Mouse (Mus musculus): ENCODE measurements around the gene Rpl18a. TPM values are rescaled to one million over a fixed set of nuclear protein-coding genes. Genes with fewer than 3 reads are reported as not detected.

The Rpl18a gene
- polyA plus RNA-seq, 1 experiment from 2014 or later = 5,017 TPM

DNA sequence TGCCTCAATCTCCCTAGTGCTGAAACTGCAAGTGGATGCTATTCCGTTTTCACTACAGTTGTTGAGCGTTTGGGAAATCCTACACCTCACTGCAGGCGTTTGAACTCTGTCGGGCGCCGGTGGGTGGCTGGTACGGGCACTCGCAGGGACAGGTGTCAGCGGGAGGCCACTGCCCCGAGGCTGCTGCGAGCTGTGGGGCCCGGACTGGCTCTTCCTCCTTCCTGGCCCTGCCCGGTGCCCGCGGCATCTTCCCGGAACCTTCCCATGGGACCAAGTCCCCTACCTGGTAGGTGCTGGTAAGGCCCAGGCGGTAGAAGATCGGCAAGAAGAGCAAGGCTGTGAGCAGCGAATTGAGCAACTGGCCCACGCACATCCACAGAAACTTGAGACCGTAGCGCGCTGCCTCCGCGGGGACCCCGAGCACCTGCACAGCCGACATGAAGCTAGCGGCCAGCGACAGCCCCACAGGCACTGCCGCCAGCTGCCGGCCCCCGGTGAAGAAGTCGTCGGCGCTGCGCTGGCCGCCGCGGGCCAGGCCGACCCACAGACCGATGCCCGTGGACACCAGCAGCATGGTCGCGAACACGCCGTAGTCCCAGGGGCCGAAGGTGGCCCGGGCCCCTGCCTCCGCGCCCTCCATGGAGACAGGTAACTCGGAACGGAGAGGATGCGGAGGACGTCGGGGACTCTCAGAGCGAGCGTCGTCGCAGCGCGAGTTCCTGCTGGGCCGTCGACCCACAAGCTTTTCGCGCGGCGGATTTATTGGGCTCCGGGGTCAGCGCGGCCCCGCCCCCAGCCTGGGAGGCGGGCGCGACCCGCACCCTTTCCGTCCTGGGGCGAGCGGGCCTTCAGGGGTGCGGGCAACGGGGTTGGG lies 5.0 kb downstream of the Rpl18a start, which contains the start of gene Slc5a5:
Gene Slc5a5 (minus strand): TSS at position 736 of the 874 bp plus-strand sequence.
- ATAC-seq (ENCODE audit: low read depth) = no peak
- Histone ChIP-seq H3K27me3 (ENCODE audit: control insufficient read depth, insufficient read depth, low read depth, low read length) (peaks cover 34% of the 10 kb centered on the region), H3K9me3 (ENCODE audit: control insufficient read depth, low read length) (no peaks in the 10 kb centered on the region)

DNA sequence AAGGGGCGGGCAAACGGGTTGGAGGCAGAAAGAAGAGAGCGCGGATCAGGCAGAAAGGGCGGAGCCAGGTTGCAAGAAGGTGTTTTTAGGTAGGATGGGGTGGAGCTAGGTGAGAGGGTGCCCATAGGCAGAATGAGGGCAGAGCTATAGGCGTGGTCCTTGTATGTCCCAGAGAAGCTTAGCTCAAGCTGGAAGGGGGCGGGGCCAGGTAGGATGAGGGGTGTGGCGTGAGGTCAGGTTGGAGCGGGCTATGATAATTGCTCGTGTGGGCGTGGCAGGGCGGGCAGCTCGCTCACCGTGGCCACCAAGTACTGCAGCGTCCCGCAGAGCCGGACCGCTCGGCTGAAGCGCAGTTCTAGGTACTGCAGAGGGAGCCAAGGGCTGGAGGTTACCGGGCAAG lies 5.9 kb downstream of the Rpl18a start:
- Histone ChIP-seq H3K4me2 (ENCODE audit: low read depth, low read length) (peak overlapping the region; percentile 25; the same call in 1 of the 2 replicates), H3K4me1 (replicated peaks; ENCODE audit: control insufficient read depth, insufficient read depth, low read length) (peaks cover 16% of the 10 kb centered on the region), H3K36me3 (ENCODE audit: control insufficient read depth, insufficient read depth, low read length) (peaks cover 18% of the 10 kb centered on the region), H3K9ac (ENCODE audit: low read length) (no peak overlapping the region), H3K9me3 (ENCODE audit: control insufficient read depth, low read length) (no peaks in the 10 kb centered on the region), H3K4me3 (ENCODE audit: low read length) (no peak overlapping the region), H3K27me3 (ENCODE audit: control insufficient read depth, insufficient read depth, low read depth, low read length) (peaks cover 34% of the 10 kb centered on the region), H3K27ac (ENCODE audit: low read length) (no peak overlapping the region)
- 7% methylated on average over 21 of the region's 21 CpGs for WGBS
- peak; percentile 46 for ATAC-seq (ENCODE audit: low read depth)

More for the DNA sequence above, 5.0 kb downstream of the Rpl18a start, which contains the start of gene Slc5a5:
- 4% methylated on average over 75 of the region's 80 CpGs for WGBS
- H3K9ac ChIP-seq (ENCODE audit: low read length) = peak within 1 kb of the TSS; percentile 33; the same call in 1 of the 2 replicates
- H3K27ac ChIP-seq (ENCODE audit: low read length) = no peak within 1 kb of the TSS
- H3K36me3 ChIP-seq (ENCODE audit: control insufficient read depth, insufficient read depth, low read length) = peaks cover 18% of the 10 kb centered on the region
- peaks cover 17% of the 10 kb centered on the region for H3K4me1 ChIP-seq (replicated peaks; ENCODE audit: control insufficient read depth, insufficient read depth, low read length)
- peak within 1 kb of the TSS; percentile 24 for H3K4me3 ChIP-seq (ENCODE audit: low read length)
- H3K4me2 ChIP-seq (ENCODE audit: low read depth, low read length) = peak within 1 kb of the TSS; percentile 51

DNA sequence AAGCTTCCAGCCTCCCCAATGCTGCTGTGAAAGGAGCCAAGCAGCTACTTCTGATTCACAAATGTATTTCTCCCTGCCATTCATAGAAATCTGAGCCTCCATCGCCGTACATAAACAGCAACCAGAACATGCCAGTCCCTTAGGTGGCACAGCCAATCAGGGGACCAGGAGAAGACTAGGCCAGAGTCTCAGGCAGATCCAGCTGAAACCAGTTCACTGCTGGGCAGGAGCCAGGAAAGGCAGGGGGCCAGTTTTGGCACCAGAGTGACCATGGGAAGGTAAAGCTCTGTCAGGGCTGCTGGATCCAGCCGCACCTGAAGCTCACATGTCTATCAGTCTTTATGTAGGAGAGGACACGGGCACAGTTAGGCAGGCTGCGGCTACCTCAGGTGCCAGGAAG lies 6.6 kb downstream of the Rpl18a start:
- 87% methylated on average over 5 of the region's 5 CpGs for WGBS
- Histone ChIP-seq H3K4me1 (replicated peaks; ENCODE audit: control insufficient read depth, insufficient read depth, low read length) (peaks cover 9% of the 10 kb centered on the region), H3K4me2 (ENCODE audit: low read depth, low read length) (no peak overlapping the region), H3K9me3 (ENCODE audit: control insufficient read depth, low read length) (no peaks in the 10 kb centered on the region), H3K4me3 (ENCODE audit: low read length) (no peak overlapping the region), H3K27ac (ENCODE audit: low read length) (no peak overlapping the region), H3K36me3 (ENCODE audit: control insufficient read depth, insufficient read depth, low read length) (peaks cover 17% of the 10 kb centered on the region), H3K9ac (ENCODE audit: low read length) (no peak overlapping the region), H3K27me3 (ENCODE audit: control insufficient read depth, insufficient read depth, low read depth, low read length) (peaks cover 34% of the 10 kb centered on the region)
- no peak for ATAC-seq (ENCODE audit: low read depth)

DNA sequence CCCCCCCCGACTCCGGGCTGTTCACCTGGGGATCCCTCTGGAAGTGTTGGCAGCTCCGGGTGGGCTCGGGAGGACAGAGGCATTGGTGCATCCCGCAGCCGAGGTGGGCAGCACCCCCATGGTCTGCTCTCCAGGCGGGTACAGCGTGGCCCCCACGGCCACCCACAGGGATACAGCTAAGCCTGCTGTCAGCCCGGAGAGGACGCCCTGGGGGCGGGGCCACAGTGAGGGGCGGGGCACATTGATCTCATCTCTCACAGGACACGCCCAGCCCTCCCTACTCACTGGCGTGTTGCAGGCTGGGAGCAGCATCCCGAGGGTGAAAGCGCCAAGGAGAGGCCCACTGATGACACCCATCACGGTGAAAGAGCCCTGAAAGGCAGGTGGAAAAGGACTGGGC lies 9.5 kb downstream of the Rpl18a start:
- H3K4me1 ChIP-seq (replicated peaks; ENCODE audit: control insufficient read depth, insufficient read depth, low read length) = peaks cover 7% of the 10 kb centered on the region
- H3K27ac ChIP-seq (ENCODE audit: low read length) = no peak overlapping the region
- H3K27me3 ChIP-seq (ENCODE audit: control insufficient read depth, insufficient read depth, low read depth, low read length) = peaks cover 23% of the 10 kb centered on the region
- no peak overlapping the region for H3K4me2 ChIP-seq (ENCODE audit: low read depth, low read length)
- no peak overlapping the region for H3K4me3 ChIP-seq (ENCODE audit: low read length)
- WGBS = 2% methylated on average over 16 of the region's 18 CpGs
- H3K36me3 ChIP-seq (ENCODE audit: control insufficient read depth, insufficient read depth, low read length) = no peaks in the 10 kb centered on the region
- ATAC-seq (ENCODE audit: low read depth) = no peak
- H3K9me3 ChIP-seq (ENCODE audit: control insufficient read depth, low read length) = no peaks in the 10 kb centered on the region
- H3K9ac ChIP-seq (ENCODE audit: low read length) = no peak overlapping the region

DNA sequence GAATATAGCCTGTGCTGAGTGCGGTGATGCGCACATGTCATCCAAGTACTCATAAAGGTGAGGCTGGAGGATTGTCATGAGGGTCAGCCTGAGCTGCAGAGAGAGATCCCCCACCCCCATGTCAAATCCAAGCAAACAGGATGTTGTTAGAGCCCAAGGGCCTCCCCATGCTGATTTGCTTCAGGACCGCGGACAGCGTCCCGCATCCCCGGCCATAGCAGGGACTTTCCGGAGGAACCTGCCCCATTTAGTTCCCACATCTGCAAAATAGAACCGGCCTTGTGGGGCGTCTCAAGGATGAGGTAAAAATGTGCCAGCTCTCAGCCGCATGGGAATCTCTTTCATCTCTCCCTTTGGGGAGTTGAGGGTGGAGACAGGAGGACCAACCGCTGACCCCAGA lies 11.6 kb downstream of the Rpl18a start:
- Histone ChIP-seq H3K4me2 (ENCODE audit: low read depth, low read length) (no peak overlapping the region), H3K4me1 (replicated peaks; ENCODE audit: control insufficient read depth, insufficient read depth, low read length) (no peaks in the 10 kb centered on the region; the same call in none of the 2 replicates), H3K27ac (ENCODE audit: low read length) (no peak overlapping the region), H3K36me3 (ENCODE audit: control insufficient read depth, insufficient read depth, low read length) (no peaks in the 10 kb centered on the region), H3K9me3 (ENCODE audit: control insufficient read depth, low read length) (no peaks in the 10 kb centered on the region), H3K27me3 (ENCODE audit: control insufficient read depth, insufficient read depth, low read depth, low read length) (peaks cover 2% of the 10 kb centered on the region; the same call in 1 of the 2 replicates), H3K9ac (ENCODE audit: low read length) (no peak overlapping the region), H3K4me3 (ENCODE audit: low read length) (no peak overlapping the region)
- ATAC-seq (ENCODE audit: low read depth) = no peak
- WGBS = 15% methylated on average over 12 of the region's 12 CpGs

DNA sequence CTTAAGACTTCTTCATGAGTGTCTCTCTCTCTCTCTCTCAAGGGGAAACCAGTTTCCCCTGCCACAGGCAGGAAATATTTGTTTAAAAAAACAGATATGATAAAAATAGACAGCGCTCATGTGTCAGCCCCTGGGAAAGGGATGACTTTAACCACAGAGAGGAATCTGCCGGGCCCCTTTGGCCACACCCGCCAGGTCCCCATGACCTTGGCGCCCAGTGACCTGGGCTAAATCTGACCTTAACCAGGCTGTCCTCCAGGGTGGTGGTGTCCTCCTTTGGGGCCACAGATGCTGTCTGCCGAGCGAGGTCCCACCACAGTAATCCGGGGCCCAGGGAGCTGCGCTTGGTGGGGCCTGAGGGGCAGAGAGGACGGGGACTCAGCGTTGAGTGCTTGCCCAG lies 12.5 kb downstream of the Rpl18a start:
- H3K4me2 ChIP-seq (ENCODE audit: low read depth, low read length) = no peak overlapping the region
- H3K36me3 ChIP-seq (ENCODE audit: control insufficient read depth, insufficient read depth, low read length) = no peaks in the 10 kb centered on the region
- H3K27me3 ChIP-seq (ENCODE audit: control insufficient read depth, insufficient read depth, low read depth, low read length) = no peaks in the 10 kb centered on the region
- H3K9me3 ChIP-seq (ENCODE audit: control insufficient read depth, low read length) = no peaks in the 10 kb centered on the region
- H3K4me1 ChIP-seq (replicated peaks; ENCODE audit: control insufficient read depth, insufficient read depth, low read length) = peaks cover 5% of the 10 kb centered on the region
- ATAC-seq (ENCODE audit: low read depth) = no peak
- WGBS = 72% methylated on average over 10 of the region's 10 CpGs
- no peak overlapping the region for H3K9ac ChIP-seq (ENCODE audit: low read length)
- no peak overlapping the region for H3K27ac ChIP-seq (ENCODE audit: low read length)
- no peak overlapping the region for H3K4me3 ChIP-seq (ENCODE audit: low read length)

DNA sequence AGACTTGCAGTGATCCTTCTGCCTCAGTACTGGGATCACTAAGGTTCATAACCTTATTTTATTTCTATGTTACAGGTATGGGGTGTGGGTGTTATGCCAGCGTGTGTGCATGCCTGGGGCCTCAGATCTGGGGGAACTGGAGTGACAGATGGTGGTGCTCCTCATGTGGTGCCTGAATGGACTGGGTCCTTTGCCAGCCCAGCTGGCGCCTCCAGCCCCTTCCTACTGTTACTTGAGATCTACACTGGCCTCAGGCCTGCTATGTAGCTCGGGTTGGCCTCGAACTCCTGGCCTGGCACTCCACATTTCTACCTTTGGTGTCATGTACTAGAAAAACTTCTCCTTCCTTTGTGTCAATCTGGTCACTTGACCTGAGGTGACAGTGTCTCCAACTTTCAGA lies 13.0 kb downstream of the Rpl18a start:
- Histone ChIP-seq H3K4me1 (replicated peaks; ENCODE audit: control insufficient read depth, insufficient read depth, low read length) (peaks cover 5% of the 10 kb centered on the region), H3K9ac (ENCODE audit: low read length) (no peak overlapping the region), H3K27me3 (ENCODE audit: control insufficient read depth, insufficient read depth, low read depth, low read length) (no peaks in the 10 kb centered on the region), H3K4me3 (ENCODE audit: low read length) (no peak overlapping the region), H3K9me3 (ENCODE audit: control insufficient read depth, low read length) (no peaks in the 10 kb centered on the region), H3K27ac (ENCODE audit: low read length) (no peak overlapping the region), H3K4me2 (ENCODE audit: low read depth, low read length) (no peak overlapping the region), H3K36me3 (ENCODE audit: control insufficient read depth, insufficient read depth, low read length) (no peaks in the 10 kb centered on the region)
- ATAC-seq (ENCODE audit: low read depth) = no peak
- 78% methylated on average over 4 of the region's 4 CpGs for WGBS

DNA sequence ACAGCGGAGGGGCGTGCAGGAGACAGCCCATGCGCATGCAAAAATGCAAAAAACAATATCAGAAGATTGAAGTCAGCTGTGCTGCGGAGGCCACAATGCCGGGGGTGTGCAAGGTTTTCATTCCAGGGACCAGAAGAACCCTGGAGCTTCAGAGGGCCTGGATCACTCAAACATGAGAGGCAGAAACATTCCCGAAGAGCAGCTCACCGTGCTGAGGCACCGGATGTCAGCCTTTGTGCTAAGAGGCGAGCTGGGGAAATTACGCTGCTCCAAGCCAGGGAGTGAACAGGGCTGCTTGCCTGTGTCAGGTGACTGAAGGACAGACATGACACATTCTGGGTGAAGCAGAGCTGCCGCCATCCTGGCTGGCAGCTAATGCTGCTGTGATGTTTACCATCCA lies 16.7 kb downstream of the Rpl18a start:
- H3K9me3 ChIP-seq (ENCODE audit: control insufficient read depth, low read length) = no peaks in the 10 kb centered on the region
- no peak for ATAC-seq (ENCODE audit: low read depth)
- H3K27me3 ChIP-seq (ENCODE audit: control insufficient read depth, insufficient read depth, low read depth, low read length) = no peaks in the 10 kb centered on the region
- no peak overlapping the region for H3K4me3 ChIP-seq (ENCODE audit: low read length)
- H3K4me2 ChIP-seq (ENCODE audit: low read depth, low read length) = no peak overlapping the region
- no peaks in the 10 kb centered on the region for H3K36me3 ChIP-seq (ENCODE audit: control insufficient read depth, insufficient read depth, low read length)
- WGBS = 18% methylated on average over 11 of the region's 11 CpGs
- no peak overlapping the region for H3K27ac ChIP-seq (ENCODE audit: low read length)
- no peak overlapping the region for H3K9ac ChIP-seq (ENCODE audit: low read length)
- peaks cover 5% of the 10 kb centered on the region for H3K4me1 ChIP-seq (replicated peaks; ENCODE audit: control insufficient read depth, insufficient read depth, low read length)

DNA sequence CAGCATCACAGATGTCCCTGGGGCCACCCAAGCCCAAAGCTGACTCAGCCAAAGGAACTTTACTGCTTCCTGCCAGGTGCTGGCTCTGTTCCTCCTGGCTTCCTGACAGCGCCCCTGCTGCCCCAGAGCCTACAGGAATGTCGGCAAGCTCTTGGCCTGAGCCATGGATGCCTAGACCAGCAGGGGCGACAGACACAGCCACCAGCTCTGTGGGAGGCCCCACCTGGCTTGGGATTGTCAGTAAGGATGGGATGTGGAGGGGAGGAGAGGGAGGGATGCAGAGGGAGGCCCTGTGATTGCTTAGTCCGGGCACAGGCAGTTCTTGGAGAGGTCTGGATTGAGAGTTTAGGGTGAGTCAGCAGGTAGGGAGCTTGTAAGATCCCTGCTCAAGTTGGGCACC lies 17.1 kb downstream of the Rpl18a start:
- Histone ChIP-seq H3K4me1 (replicated peaks; ENCODE audit: control insufficient read depth, insufficient read depth, low read length) (peaks cover 5% of the 10 kb centered on the region), H3K27me3 (ENCODE audit: control insufficient read depth, insufficient read depth, low read depth, low read length) (no peaks in the 10 kb centered on the region), H3K27ac (ENCODE audit: low read length) (no peak overlapping the region), H3K4me2 (ENCODE audit: low read depth, low read length) (no peak overlapping the region), H3K9me3 (ENCODE audit: control insufficient read depth, low read length) (no peaks in the 10 kb centered on the region), H3K9ac (ENCODE audit: low read length) (no peak overlapping the region), H3K4me3 (ENCODE audit: low read length) (no peak overlapping the region), H3K36me3 (ENCODE audit: control insufficient read depth, insufficient read depth, low read length) (no peaks in the 10 kb centered on the region)
- WGBS = 5% methylated on average over 4 of the region's 4 CpGs
- no peak for ATAC-seq (ENCODE audit: low read depth)
